Mouse (Mus musculus) forebrain, embryonic 16.5 days (tissue): ENCODE measurements around the gene Slc2a3. TPM values are rescaled to one million over a fixed set of nuclear protein-coding genes. Genes with fewer than 3 reads are reported as not detected.
A peak's percentile ranks its signal among the peaks of the same experiment; 100 is the strongest.

Experiments
- ATAC-seq: fragments of 200-750 bp; cut with Nextera tagmentation; 2 replicates; pipeline ENCODE4 v1.8.0; 2017; ENCODE audit warnings: mild to moderate bottlenecking, moderate library complexity
- H3K27ac ChIP-seq: fragments of 300-500 bp; sonication (generic); 2 replicates; pipeline ENCODE4 v1.5.1; 2014; ENCODE audit warnings: low read length, control low read depth
- H3K27me3 ChIP-seq: fragments of 300-500 bp; sonication (generic); replicated peaks from 2 replicates; pipeline ENCODE4 v1.6.1; 2014; ENCODE audit warnings: low read length; ENCODE audit not compliant: control insufficient read depth, insufficient read depth
- H3K36me3 ChIP-seq: fragments of 300-500 bp; sonication (generic); 2 replicates; pipeline ENCODE4 v1.6.1; 2014; ENCODE audit not compliant: control insufficient read depth, insufficient read depth
- H3K4me1 ChIP-seq: fragments of 300-500 bp; sonication (generic); replicated peaks from 2 replicates; pipeline ENCODE4 v1.6.1; 2014; ENCODE audit warnings: low read length; ENCODE audit not compliant: control insufficient read depth, insufficient read depth
- H3K4me2 ChIP-seq: fragments of 300-500 bp; sonication (generic); 2 replicates; pipeline ENCODE4 v1.6.1; 2014; ENCODE audit warnings: mild to moderate bottlenecking, low read length, control low read depth
- H3K4me3 ChIP-seq: fragments of 300-500 bp; sonication (generic); replicated peaks from 2 replicates; pipeline ENCODE4 v1.5.1; 2014; ENCODE audit warnings: mild to moderate bottlenecking, low read length, control low read depth
- H3K9ac ChIP-seq: fragments of 300-500 bp; sonication (generic); replicated peaks from 2 replicates; pipeline ENCODE4 v1.6.1; 2014; ENCODE audit warnings: low read depth, low read length, control low read depth
- H3K9me3 ChIP-seq: fragments of 300-500 bp; sonication (generic); 2 replicates; pipeline ENCODE4 v1.6.1; 2016; ENCODE audit warnings: low read length; ENCODE audit not compliant: control insufficient read depth
- WGBS: fragments of 180-500 bp; shearing (Covaris S2); extraction: QIAGEN DNeasy Blood & Tissue Kit; methylation state at CpG from one replicate; pipeline ENCODE4 v1.1.7; 2014; 5-methylcytosine and 5-hydroxymethylcytosine counted together
- polyA plus RNA-seq: library from polyadenylated mRNA; unstranded; fragments of >200 nt; fragmentation: Nextera tagmentation; extraction: Ambion mirVana; gene quantifications from 2 replicates; pipeline ENCODE4 v1.2.1, GENCODE M21; 2015

The Slc2a3 gene
- polyA plus RNA-seq, 1 experiment from 2014 or later: 33.7 TPM

GRCm38 (mm10) chr6:122811280-122811652 lies 9.8 kb upstream of the Slc2a3 start:
- Histone ChIP-seq H3K4me1 (peaks cover 8% of the 10 kb centered on the region), H3K9ac (peak overlapping the region; percentile 73), H3K27me3 (no peaks in the 10 kb centered on the region), H3K4me2 (peak overlapping the region; percentile 60), H3K9me3 (no peaks in the 10 kb centered on the region), H3K4me3 (peak overlapping the region; percentile 82), H3K36me3 (no peaks in the 10 kb centered on the region), H3K27ac (peak overlapping the region; percentile 99)
- 0% methylated on average over 30 of the region's 38 CpGs for WGBS
- ATAC-seq: peak; percentile 93

GRCm38 (mm10) chr6:122810615-122811279 lies 9.3 kb upstream of the Slc2a3 start:
- no peaks in the 10 kb centered on the region for H3K9me3 ChIP-seq
- no peaks in the 10 kb centered on the region for H3K27me3 ChIP-seq
- H3K4me1 ChIP-seq: peaks cover 8% of the 10 kb centered on the region
- 0% methylated on average over 30 of the region's 30 CpGs for WGBS
- H3K9ac ChIP-seq: peak overlapping the region; percentile 73
- peak overlapping the region; percentile 99 for H3K27ac ChIP-seq
- H3K4me2 ChIP-seq: peak overlapping the region; percentile 60
- ATAC-seq: peak; percentile 99
- H3K4me3 ChIP-seq: peak overlapping the region; percentile 82
- H3K36me3 ChIP-seq: no peaks in the 10 kb centered on the region

GRCm38 (mm10) chr6:122810022-122810614 lies 8.7 kb upstream of the Slc2a3 start:
- ATAC-seq: no peak
- under 1% methylated on average over 11 of the region's 11 CpGs for WGBS
- H3K4me3 ChIP-seq: peak overlapping the region; percentile 82

GRCm38 (mm10) chr6:122804418-122804817 lies 3.0 kb upstream of the Slc2a3 start:
- H3K36me3 ChIP-seq: no peaks in the 10 kb centered on the region
- H3K4me2 ChIP-seq: no peak overlapping the region
- H3K27me3 ChIP-seq: 0 out of 2 replicates have a peak, but pooled peaks cover 3% of the 10 kb centered on the region
- H3K9ac ChIP-seq: no peak overlapping the region
- no peak overlapping the region for H3K4me3 ChIP-seq
- H3K4me1 ChIP-seq: peaks cover 11% of the 10 kb centered on the region
- ATAC-seq: no peak
- H3K27ac ChIP-seq: no peak overlapping the region
- WGBS: 30% methylated on average over 5 of the region's 5 CpGs
- H3K9me3 ChIP-seq: no peaks in the 10 kb centered on the region

More at GRCm38 (mm10) chr6:122810022-122810614, 8.7 kb upstream of the Slc2a3 start:
- Histone ChIP-seq H3K9me3 (no peaks in the 10 kb centered on the region), H3K36me3 (no peaks in the 10 kb centered on the region), H3K27ac (peak overlapping the region; percentile 99), H3K4me1 (peaks cover 8% of the 10 kb centered on the region), H3K9ac (peak overlapping the region; percentile 57), H3K27me3 (no peaks in the 10 kb centered on the region), H3K4me2 (peak overlapping the region; percentile 60)

- peak overlapping the region; percentile 83 for H3K9ac ChIP-seq
- no peaks in the 10 kb centered on the region for H3K36me3 ChIP-seq
- H3K4me3 ChIP-seq: peak overlapping the region; percentile 71
- peaks cover 11% of the 10 kb centered on the region for H3K4me1 ChIP-seq
- H3K9me3 ChIP-seq: no peaks in the 10 kb centered on the region
- peak overlapping the region; percentile 44 for H3K27ac ChIP-seq
- peak; percentile 83 for ATAC-seq
- 0 out of 2 replicates have a peak, but pooled peaks cover 3% of the 10 kb centered on the region for H3K27me3 ChIP-seq
- peak overlapping the region; percentile 99 for H3K4me2 ChIP-seq
- 2% methylated on average over 34 of the region's 34 CpGs for WGBS
Observed at GRCm38 (mm10) chr6:122801801-122802514, 518 bp upstream of the Slc2a3 start.

- WGBS: 34% methylated on average over 10 of the region's 10 CpGs
- H3K36me3 ChIP-seq: no peaks in the 10 kb centered on the region
- peaks cover 11% of the 10 kb centered on the region for H3K4me1 ChIP-seq
- H3K27me3 ChIP-seq: 0 out of 2 replicates have a peak, but pooled peaks cover 3% of the 10 kb centered on the region
- H3K9ac ChIP-seq: peak overlapping the region; percentile 83; the same call in 1 of the 2 replicates
- no peaks in the 10 kb centered on the region for H3K9me3 ChIP-seq
- peak; percentile 2; the same call in 1 of the 2 replicates for ATAC-seq
- H3K4me3 ChIP-seq: peak overlapping the region; percentile 71
- H3K4me2 ChIP-seq: peak overlapping the region; percentile 99
- no peak overlapping the region for H3K27ac ChIP-seq
Observed at GRCm38 (mm10) chr6:122800640-122801300, 670 bp downstream of the Slc2a3 start.

- H3K4me1 ChIP-seq: no peaks in the 10 kb centered on the region
- WGBS: 73% methylated on average over 8 of the region's 8 CpGs
- H3K27ac ChIP-seq: no peak overlapping the region
- no peak overlapping the region for H3K9ac ChIP-seq
- ATAC-seq: no peak
- H3K4me2 ChIP-seq: no peak overlapping the region
- no peaks in the 10 kb centered on the region for H3K36me3 ChIP-seq
- H3K9me3 ChIP-seq: no peaks in the 10 kb centered on the region
- H3K4me3 ChIP-seq: no peak overlapping the region
- no peaks in the 10 kb centered on the region for H3K27me3 ChIP-seq
Observed at GRCm38 (mm10) chr6:122795254-122795935, 6.0 kb downstream of the Slc2a3 start.

- H3K9me3 ChIP-seq: no peaks in the 10 kb centered on the region
- ATAC-seq: peak; percentile 82
- no peak overlapping the region for H3K4me2 ChIP-seq
- no peak overlapping the region for H3K4me3 ChIP-seq
- H3K27ac ChIP-seq: no peak overlapping the region
- H3K27me3 ChIP-seq: no peaks in the 10 kb centered on the region
- no peak overlapping the region for H3K9ac ChIP-seq
- H3K36me3 ChIP-seq: no peaks in the 10 kb centered on the region
- WGBS: 23% methylated on average over 5 of the region's 5 CpGs
- no peaks in the 10 kb centered on the region for H3K4me1 ChIP-seq
Observed at GRCm38 (mm10) chr6:122786275-122786674, 15.2 kb downstream of the Slc2a3 start.
